Mouse (Mus musculus) liver, embryonic 14.5 days (tissue): ENCODE results near the gene Mab21l1. TPM values are rescaled to one million over a fixed set of nuclear protein-coding genes. Genes with fewer than 3 reads are reported as not detected.

ENCODE experiments used
- ATAC-seq: fragments of 200-750 bp; cut with Nextera tagmentation; 2 replicates; pipeline ENCODE4 v1.8.0; 2017; ENCODE audit warnings: moderate number of reproducible peaks, mild to moderate bottlenecking, moderate library complexity; ENCODE audit not compliant: insufficient read depth
- DNase-seq, 3 experiments: peaks; one replicate each; pipeline ENCODE4 v3.0.0-alpha.2; 2012 to 2013; ENCODE audit warnings: low read depth in 3 of 3, low spot score in 3 of 3
- H3K27ac ChIP-seq: fragments of 300-500 bp; sonication (generic); 2 replicates; pipeline ENCODE4 v1.5.1; 2014; ENCODE audit warnings: moderate library complexity, mild to moderate bottlenecking, control low read depth, inconsistent platforms
- H3K27me3 ChIP-seq: fragments of 300-500 bp; sonication (generic); 2 replicates; pipeline ENCODE4 v1.6.1; 2014; ENCODE audit warnings: mild to moderate bottlenecking, low read length, moderate library complexity; ENCODE audit not compliant: control insufficient read depth, insufficient read depth
- H3K36me3 ChIP-seq: fragments of 300-500 bp; sonication (generic); replicated peaks from 2 replicates; pipeline ENCODE4 v1.6.1; 2014; ENCODE audit warnings: low read depth; ENCODE audit not compliant: control insufficient read depth, insufficient read depth
- H3K4me1 ChIP-seq, 2 experiments: fragments of 200-500 bp in 1 of 2; fragments of 300-500 bp in 1 of 2; sonication (generic) in 1 of 2; replicated peaks; 2 replicates each; pipeline ENCODE4 v1.6.1; 2012 to 2014; ENCODE audit warnings: antibody characterized with exemption in 1 of 2, inconsistent platforms in 1 of 2, low read length in 1 of 2; ENCODE audit not compliant: control insufficient read depth in 2 of 2, insufficient read depth in 2 of 2
- H3K4me2 ChIP-seq: fragments of 300-500 bp; sonication (generic); 2 replicates; pipeline ENCODE4 v1.6.1; 2014; ENCODE audit warnings: low read depth, mild to moderate bottlenecking, control low read depth, moderate library complexity
- H3K4me3 ChIP-seq, 2 experiments: fragments of 200-500 bp in 1 of 2; fragments of 300-500 bp in 1 of 2; sonication (generic) in 1 of 2; 2 replicates each; pipeline ENCODE4 v1.5.1; 2012 to 2014; ENCODE audit warnings: low read depth in 2 of 2, low read length in 2 of 2, mild to moderate bottlenecking in 2 of 2, control low read depth in 1 of 2, inconsistent platforms in 1 of 2, moderate library complexity in 1 of 2; ENCODE audit not compliant: insufficient read depth in 1 of 2
- H3K9ac ChIP-seq: fragments of 300-500 bp; sonication (generic); replicated peaks from 2 replicates; pipeline ENCODE4 v1.6.1; 2014; ENCODE audit warnings: mild to moderate bottlenecking, control low read depth, moderate library complexity
- H3K9me3 ChIP-seq: fragments of 300-500 bp; sonication (generic); 2 replicates; pipeline ENCODE4 v1.6.1; 2016; ENCODE audit warnings: low read length, mixed read lengths; ENCODE audit not compliant: control insufficient read depth
- CTCF ChIP-seq: IDR thresholded peaks from 2 replicates; pipeline ENCODE4 v1.5.1; 2016; ENCODE audit warnings: antibody characterized with exemption, low read depth, control low read depth
- EP300 ChIP-seq: IDR thresholded peaks from 2 replicates; pipeline ENCODE4 v1.6.1; 2016; ENCODE audit warnings: antibody characterized with exemption, low read depth
- WGBS: fragments of 180-500 bp; shearing (Covaris S2); extraction: QIAGEN DNeasy Blood & Tissue Kit; methylation state at CpG from one replicate; pipeline ENCODE4 v1.1.7; 2014; ENCODE audit not compliant: insufficient replicate concordance; 5-methylcytosine and 5-hydroxymethylcytosine counted together
- polyA plus RNA-seq, 2 experiments: library from polyadenylated mRNA; depleted of rRNA in 1 of 2; stranded (reverse) in 1 of 2; unstranded in 1 of 2; fragments of >200 nt; fragmentation: Nextera tagmentation in 1 of 2; extraction: Ambion mirVana in 1 of 2; gene quantifications; 2 replicates each; pipeline versions ENCODE4 v1.2.1 to v1.2.3; 2012 to 2014

Mab21l1 gene
- polyA plus RNA-seq, 2 experiments, result 0.02 TPM; not detected in 1

DNA sequence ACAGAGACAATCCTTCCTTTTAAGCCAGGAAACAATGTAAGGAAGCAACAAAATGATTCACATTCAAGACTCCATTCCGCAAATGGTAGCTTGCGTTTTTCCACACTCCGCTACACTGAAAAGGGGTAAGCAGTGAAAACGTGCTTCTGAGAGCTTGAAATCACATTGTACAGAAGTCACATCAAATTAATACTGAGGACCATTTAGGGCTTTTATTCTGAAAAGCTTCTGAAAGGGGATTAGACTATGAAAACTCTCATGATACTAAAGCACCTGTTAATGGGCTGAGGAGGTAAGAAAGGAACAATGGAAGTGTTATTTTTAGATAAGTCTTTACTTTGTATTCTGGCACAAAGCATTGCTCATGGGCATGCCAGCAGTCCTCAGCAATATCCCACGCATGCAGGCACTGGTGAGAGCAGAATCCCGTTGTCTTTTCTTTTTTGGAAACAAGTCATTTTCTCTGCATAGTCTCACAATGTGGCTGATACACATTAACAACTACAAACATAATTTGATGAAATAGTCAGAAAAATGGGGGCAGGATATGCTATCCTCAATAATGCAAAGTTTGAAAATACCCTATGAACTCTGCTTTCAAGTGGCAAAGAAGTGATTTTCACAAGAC, 27.2 kb upstream of the Mab21l1 start:
- H3K27ac ChIP-seq, result no peak overlapping the region
- no peak for TF ChIP-seq EP300
- no peak for TF ChIP-seq CTCF
- no peaks in the 10 kb centered on the region for H3K4me1 ChIP-seq
- no peaks in the 10 kb centered on the region for H3K27me3 ChIP-seq
- H3K4me2 ChIP-seq, result no peak overlapping the region
- WGBS, result 70% methylated on average over 6 of the region's 6 CpGs
- H3K36me3 ChIP-seq, result no peaks in the 10 kb centered on the region
- no peaks in the 10 kb centered on the region for H3K9me3 ChIP-seq
- no peak overlapping the region for H3K4me3 ChIP-seq
- ATAC-seq (no peak), DNase-seq (no peak)
- H3K9ac ChIP-seq, result no peak overlapping the region

DNA sequence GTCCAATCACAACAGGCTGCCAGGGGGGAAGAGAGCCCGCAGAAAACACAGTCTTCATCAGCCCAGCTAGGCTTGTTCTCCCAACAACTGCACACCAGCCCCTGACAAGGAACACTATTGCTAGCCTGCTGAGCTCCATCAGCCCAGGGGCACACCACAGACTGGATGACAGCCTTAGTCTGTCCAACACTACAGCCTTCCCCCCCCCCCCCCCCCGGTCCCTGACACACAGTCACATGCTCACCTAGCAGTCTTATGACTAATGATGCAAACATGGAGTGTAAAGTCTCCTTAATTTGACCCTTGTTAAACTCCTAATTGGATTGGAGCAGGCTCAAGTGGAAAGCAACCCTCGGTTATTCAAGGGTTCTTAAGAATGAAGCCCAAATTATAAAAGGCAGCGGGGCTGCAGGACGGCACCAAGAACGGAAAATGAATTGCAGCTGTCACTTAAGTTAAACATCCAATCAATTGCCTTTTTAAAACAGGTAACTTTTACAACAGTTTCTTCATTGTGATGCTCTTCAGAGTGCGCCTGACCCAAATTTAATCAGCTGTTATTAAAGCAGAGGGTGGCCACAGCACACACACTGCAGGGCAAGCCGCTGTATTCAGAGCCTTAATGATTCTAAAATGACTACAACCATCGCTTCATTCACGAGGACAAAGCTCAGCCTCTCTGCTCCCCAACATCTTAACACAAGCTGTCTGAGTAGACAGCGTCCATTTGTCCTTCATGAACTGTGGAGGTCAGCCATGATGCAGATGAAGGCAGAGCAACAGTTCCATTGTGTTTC, 26.3 kb upstream of the Mab21l1 start:
- Histone ChIP-seq H3K4me2 (no peak overlapping the region), H3K4me3 (no peak overlapping the region), H3K36me3 (no peaks in the 10 kb centered on the region), H3K27me3 (no peaks in the 10 kb centered on the region), H3K4me1 (no peaks in the 10 kb centered on the region), H3K9me3 (no peaks in the 10 kb centered on the region), H3K27ac (no peak overlapping the region), H3K9ac (no peak overlapping the region)
- no peak for TF ChIP-seq EP300
- TF ChIP-seq CTCF, result no peak
- WGBS, result 62% methylated on average over 11 of the region's 11 CpGs
- ATAC-seq, result no peak
- no peak for DNase-seq

DNA sequence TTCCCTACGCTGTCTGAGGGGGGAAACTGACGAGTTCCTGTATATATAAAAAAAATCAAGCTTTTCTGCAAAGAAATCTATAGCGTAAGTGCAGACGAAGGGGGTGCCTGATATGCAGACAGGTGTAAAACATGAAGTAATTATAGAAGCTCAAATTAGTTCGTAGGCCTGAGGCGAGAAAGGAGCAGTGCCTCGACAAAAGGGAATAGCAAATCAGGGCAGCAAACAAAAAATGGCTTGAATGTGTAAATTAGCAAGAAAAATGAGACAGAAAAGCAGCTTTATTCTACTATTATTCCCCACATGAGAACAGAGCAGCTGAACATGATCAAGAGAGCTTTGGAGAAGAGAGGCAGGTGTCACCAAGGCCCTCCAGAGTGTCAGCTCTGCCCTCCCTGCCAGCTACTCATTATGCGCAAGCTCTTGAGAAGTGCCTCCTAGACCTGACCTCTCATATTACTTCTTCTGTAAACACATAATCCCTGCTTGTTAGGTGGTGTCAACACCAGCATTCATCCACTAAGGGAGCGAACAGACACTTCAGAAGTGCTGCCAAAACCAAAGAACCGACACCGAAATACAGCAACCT, 25.6 kb upstream of the Mab21l1 start:
- Histone ChIP-seq H3K4me3 (no peak overlapping the region), H3K9ac (no peak overlapping the region), H3K9me3 (no peaks in the 10 kb centered on the region), H3K4me2 (no peak overlapping the region), H3K27ac (no peak overlapping the region), H3K36me3 (no peaks in the 10 kb centered on the region), H3K4me1 (no peaks in the 10 kb centered on the region), H3K27me3 (no peaks in the 10 kb centered on the region)
- DNase-seq (no peak), ATAC-seq (no peak)
- TF ChIP-seq EP300, result no peak
- TF ChIP-seq CTCF, result no peak
- 63% methylated on average over 11 of the region's 11 CpGs for WGBS

DNA sequence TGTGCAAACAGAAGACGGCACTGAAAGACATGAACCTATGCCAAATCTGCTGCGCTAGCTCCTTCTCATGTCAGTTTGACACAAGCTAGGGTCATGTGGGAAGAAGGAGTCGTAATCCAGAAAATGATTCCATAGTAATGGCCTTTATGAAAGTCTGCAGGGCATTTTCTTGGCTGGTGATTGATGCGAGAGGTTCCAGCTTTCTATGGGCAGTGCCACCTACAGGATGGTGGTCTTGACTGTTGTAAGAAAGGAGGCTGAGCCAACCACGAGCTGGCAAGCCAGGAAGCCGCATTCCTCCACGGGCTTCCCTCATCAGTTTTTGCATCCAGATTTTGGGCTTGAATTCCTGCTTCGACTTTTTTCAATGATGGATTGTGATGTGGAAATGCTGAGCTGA, 24.0 kb upstream of the Mab21l1 start:
- H3K27me3 ChIP-seq, result no peaks in the 10 kb centered on the region
- H3K4me1 ChIP-seq, result no peaks in the 10 kb centered on the region
- ATAC-seq (no peak), DNase-seq (no peak)
- 51% methylated on average over 8 of the region's 8 CpGs for WGBS
- no peak overlapping the region for H3K9ac ChIP-seq
- TF ChIP-seq EP300 (no peak), CTCF (no peak)
- H3K27ac ChIP-seq, result no peak overlapping the region
- H3K4me2 ChIP-seq, result no peak overlapping the region
- H3K36me3 ChIP-seq, result no peaks in the 10 kb centered on the region
- H3K9me3 ChIP-seq, result no peaks in the 10 kb centered on the region
- H3K4me3 ChIP-seq, result no peak overlapping the region

DNA sequence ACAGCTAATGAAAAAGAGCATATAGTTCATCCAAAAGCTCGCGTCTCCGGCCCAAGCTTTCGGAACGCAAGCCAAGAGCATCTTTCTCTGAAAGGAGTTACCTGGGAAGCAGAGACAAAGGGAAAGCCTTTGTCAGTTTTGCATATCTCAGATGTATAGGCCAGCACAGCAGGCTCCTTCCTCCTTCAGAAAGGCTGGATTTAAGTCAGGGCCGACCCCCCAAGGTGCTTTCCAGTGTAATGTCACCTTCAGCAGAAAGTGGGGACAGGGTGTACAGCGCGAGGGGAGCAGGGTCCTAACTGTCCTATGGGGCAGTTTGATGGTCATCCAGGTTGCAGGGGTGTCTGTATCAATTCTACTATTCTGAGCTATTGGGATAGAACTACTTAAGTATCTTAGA, 18.7 kb upstream of the Mab21l1 start:
- DNase-seq (no peak), ATAC-seq (no peak)
- H3K4me2 ChIP-seq, result no peak overlapping the region
- H3K4me1 ChIP-seq, result no peaks in the 10 kb centered on the region
- H3K4me3 ChIP-seq, result no peak overlapping the region
- no peaks in the 10 kb centered on the region for H3K9me3 ChIP-seq
- 62% methylated on average over 8 of the region's 8 CpGs for WGBS
- no peaks in the 10 kb centered on the region for H3K27me3 ChIP-seq
- H3K27ac ChIP-seq, result no peak overlapping the region
- TF ChIP-seq EP300 (no peak), CTCF (no peak)
- H3K36me3 ChIP-seq, result no peaks in the 10 kb centered on the region
- H3K9ac ChIP-seq, result no peak overlapping the region
